Mouse (Mus musculus) small intestine, adult 2 months (tissue): ENCODE measurements around the gene Tekt5.

Experiments used
- CTCF ChIP-seq: fragments of 200-500 bp; IDR thresholded peaks from 2 replicates; pipeline ENCODE4 v1.5.1; 2012; ENCODE audit warnings: low read depth, mild to moderate bottlenecking, control low read depth, inconsistent platforms, low read length, moderate library complexity, mixed read lengths; ENCODE audit not compliant: insufficient replicate concordance, insufficient read length; ENCODE audit errors: extremely low read depth
- POLR2A ChIP-seq: fragments of 200-500 bp; IDR thresholded peaks from 2 replicates; pipeline ENCODE4 v1.6.1; 2012; ENCODE audit warnings: low read depth, mild to moderate bottlenecking, control low read depth, inconsistent platforms, low read length, moderate library complexity

- TF ChIP-seq CTCF: no peak
- no peak for TF ChIP-seq POLR2A
These were observed 22.9 kb downstream of the Tekt5 start for GRCm38 (mm10) chr16:10372372-10372771.
